Mouse (Mus musculus) megakaryocyte-erythroid progenitor cell, adult 5 weeks (primary cell): ENCODE data around the gene Kmt2b. TPM values are rescaled to one million over a fixed set of nuclear protein-coding genes. Genes with fewer than 3 reads are reported as not detected.

Experiments
- polyA plus RNA-seq: library from polyadenylated mRNA; stranded (reverse); fragments of >175 nt; gene quantifications from 2 replicates; pipeline ENCODE4 v1.2.3, GENCODE M21; 2012

The Kmt2b gene
- polyA plus RNA-seq: 80.2 and 109 TPM in 2 replicates

GRCm38 (mm10) chr7:30588676-30589434, at the start of gene Kmt2b:
Gene Kmt2b, minus strand, starts transcription at chr7:30588726.

GRCm38 (mm10) chr7:30635752-30636151, 47.2 kb upstream of the Kmt2b start, which contains the start of gene Etv2:
Gene Etv2, minus strand, starts transcription at chr7:30635852.

GRCm38 (mm10) chr7:30625530-30626384, 37.2 kb upstream of the Kmt2b start, which contains the start of gene Cox6b1:
Gene Cox6b1, minus strand, starts transcription at chr7:30626151.

GRCm38 (mm10) chr7:30612654-30613402, 24.3 kb upstream of the Kmt2b start, which contains the start of gene Upk1a:
Gene Upk1a, minus strand, starts transcription at chr7:30612847.

GRCm38 (mm10) chr7:30598786-30599185, 10.3 kb upstream of the Kmt2b start, which contains the start of gene Zbtb32:
Gene Zbtb32, minus strand, starts transcription at chr7:30598909.

GRCm38 (mm10) chr7:30564970-30565571, 23.5 kb downstream of the Kmt2b start, which contains the start of gene Igflr1:
Gene Igflr1, plus strand, starts transcription at chr7:30565427.

GRCm38 (mm10) chr7:30563117-30563905, 25.2 kb downstream of the Kmt2b start, which contains the start of the genes U2af1l4, Gm49396 and Psenen:
Gene U2af1l4, plus strand, starts transcription at chr7:30563301.
Gene Gm49396, plus strand, starts transcription at chr7:30563344.
Gene Psenen, minus strand, starts transcription at chr7:30563627.

GRCm38 (mm10) chr7:30559443-30559954, 29.0 kb downstream of the Kmt2b start, which contains the start of gene Lin37:
Gene Lin37, minus strand, starts transcription at chr7:30559838.

GRCm38 (mm10) chr7:30552102-30553020, 36.2 kb downstream of the Kmt2b start, which contains the start of the genes Hspb6 and Proser3:
Gene Hspb6, plus strand, starts transcription at chr7:30552178.
Gene Proser3, minus strand, starts transcription at chr7:30552299.

GRCm38 (mm10) chr7:30534633-30535577, 53.6 kb downstream of the Kmt2b start, which contains the start of gene Arhgap33:
Gene Arhgap33, minus strand, starts transcription at chr7:30535060.

Other genes starting within 250 kb of the Kmt2b start
- gene Lrfn3, start 226.0 kb downstream of the Kmt2b start, polyA plus RNA-seq: 0.11 TPM in 1 of 2 replicates, not detected in the other
- gene Tyrobp, start 175.0 kb downstream of the Kmt2b start, polyA plus RNA-seq: 186 and 336 TPM in 2 replicates
- gene Hcst, start 168.9 kb downstream of the Kmt2b start, polyA plus RNA-seq: 6.4 and 7.2 TPM in 2 replicates
- gene Nfkbid, start 167.0 kb downstream of the Kmt2b start, polyA plus RNA-seq: 103 and 112 TPM in 2 replicates
- 0.08 and 0.15 TPM in 2 replicates for gene Aplp1, start 143.2 kb downstream of the Kmt2b start, polyA plus RNA-seq
- 0.05 and 0.13 TPM in 2 replicates for gene Kirrel2, start 131.0 kb downstream of the Kmt2b start, polyA plus RNA-seq
- not detected in 2 replicates for gene Nphs1, start 130.4 kb downstream of the Kmt2b start, polyA plus RNA-seq
- not detected in 2 replicates for gene Prodh2, start 95.1 kb downstream of the Kmt2b start, polyA plus RNA-seq
- 74.2 and 104 TPM in 2 replicates for gene Arhgap33, start 53.7 kb downstream of the Kmt2b start, polyA plus RNA-seq
- gene Hspb6, start 36.5 kb downstream of the Kmt2b start, polyA plus RNA-seq: 6.5 and 7.0 TPM in 2 replicates
- gene Proser3, start 36.4 kb downstream of the Kmt2b start, polyA plus RNA-seq: 20.5 and 24.2 TPM in 2 replicates
- gene Lin37, start 28.9 kb downstream of the Kmt2b start, polyA plus RNA-seq: 64.1 and 77.3 TPM in 2 replicates
- gene U2af1l4, start 25.4 kb downstream of the Kmt2b start, polyA plus RNA-seq: 86.2 and 92.8 TPM in 2 replicates
- 3.0 and 6.0 TPM in 2 replicates for gene Gm49396, start 25.4 kb downstream of the Kmt2b start, polyA plus RNA-seq
- gene Psenen, start 25.1 kb downstream of the Kmt2b start, polyA plus RNA-seq: 48.5 and 51.9 TPM in 2 replicates
- 8.8 and 9.3 TPM in 2 replicates for gene Igflr1, start 23.3 kb downstream of the Kmt2b start, polyA plus RNA-seq
- 0.64 TPM in 1 of 2 replicates, not detected in the other for gene Zbtb32, start 10.2 kb upstream of the Kmt2b start, polyA plus RNA-seq
- 0.46 and 0.82 TPM in 2 replicates for gene Upk1a, start 24.1 kb upstream of the Kmt2b start, polyA plus RNA-seq
- 70.6 and 81.6 TPM in 2 replicates for gene Cox6b1, start 37.4 kb upstream of the Kmt2b start, polyA plus RNA-seq
- gene Etv2, start 47.1 kb upstream of the Kmt2b start, polyA plus RNA-seq: 0.23 and 0.25 TPM in 2 replicates
- gene Rbm42, start 61.6 kb upstream of the Kmt2b start, polyA plus RNA-seq: 287 and 309 TPM in 2 replicates
- gene Haus5, start 76.3 kb upstream of the Kmt2b start, polyA plus RNA-seq: 39.5 and 49.7 TPM in 2 replicates
- gene Pmis2, start 82.9 kb upstream of the Kmt2b start, polyA plus RNA-seq: not detected in 2 replicates
- not detected in 2 replicates for gene 2200002J24Rik, start 110.2 kb upstream of the Kmt2b start, polyA plus RNA-seq
- gene Atp4a, start 123.5 kb upstream of the Kmt2b start, polyA plus RNA-seq: 0.93 and 1.6 TPM in 2 replicates
- gene Tmem147, start 140.8 kb upstream of the Kmt2b start, polyA plus RNA-seq: 48.5 and 64.1 TPM in 2 replicates
- gene Gapdhs, start 155.0 kb upstream of the Kmt2b start, polyA plus RNA-seq: not detected in 2 replicates
- 1.7 and 3.2 TPM in 2 replicates for gene Sbsn, start 162.7 kb upstream of the Kmt2b start, polyA plus RNA-seq
- gene Dmkn, start 175.0 kb upstream of the Kmt2b start, polyA plus RNA-seq: 2.0 and 6.7 TPM in 2 replicates
- not detected in 2 replicates for gene Krtdap, start 199.2 kb upstream of the Kmt2b start, polyA plus RNA-seq
- gene Ffar2, start 235.0 kb upstream of the Kmt2b start, polyA plus RNA-seq: 11.4 and 19.2 TPM in 2 replicates